Mouse (Mus musculus) ES-Bruce4 (cell line): ENCODE measurements around the gene Atf2.

Experiments used
- EP300 ChIP-seq: IDR thresholded peaks from 2 replicates; pipeline ENCODE4 v1.6.1; 2011; ENCODE audit warnings: low read depth, low read length; ENCODE audit not compliant: insufficient read depth
- POLR2A ChIP-seq: IDR thresholded peaks from one replicate; pipeline ENCODE4 v1.8.1; 2011; ENCODE audit warnings: low read length; ENCODE audit not compliant: insufficient read depth

- TF ChIP-seq POLR2A (no peak), EP300 (no peak)
These were observed 16.7 kb upstream of the Atf2 start for GRCm38 (mm10) chr2:73909116-73909515.
